Mouse (Mus musculus) ES-Bruce4 (cell line): ENCODE measurements at regions not wholly inside any gene's neighbourhood (a gene's known extent, or its start where the extent isn't known, plus 50 kb on each side); places are given as distances from the start of the nearest gene placed in this dataset.

Source experiments
- CTCF ChIP-seq: IDR thresholded peaks from one replicate; pipeline ENCODE4 v1.8.1; 2011; ENCODE audit warnings: low read depth, low read length
- EP300 ChIP-seq: IDR thresholded peaks from 2 replicates; pipeline ENCODE4 v1.6.1; 2011; ENCODE audit warnings: low read depth, low read length; ENCODE audit not compliant: insufficient read depth
- POLR2A ChIP-seq: IDR thresholded peaks from one replicate; pipeline ENCODE4 v1.8.1; 2011; ENCODE audit warnings: low read length; ENCODE audit not compliant: insufficient read depth

DNA sequence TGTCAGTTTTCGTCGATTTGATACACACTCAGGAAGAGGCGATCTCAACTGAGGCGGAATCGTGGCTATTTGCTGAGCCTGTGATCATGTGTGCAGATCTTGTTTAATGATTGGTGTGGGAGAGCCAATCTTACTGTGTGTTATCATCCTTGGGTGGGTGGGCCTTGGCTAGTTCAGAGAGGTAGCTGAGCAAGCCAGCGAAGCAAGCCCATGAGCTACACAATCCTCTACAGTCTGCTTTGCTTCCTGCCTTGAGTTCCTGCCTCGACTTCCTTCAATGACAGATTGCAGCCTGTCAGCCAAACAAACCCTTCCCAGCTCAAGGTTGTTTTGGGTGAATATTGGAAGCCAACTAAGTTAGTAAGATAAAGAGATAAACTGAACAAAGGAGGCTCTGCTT, 74.0 kb upstream of the Tsc22d1 start:
- no peak for TF ChIP-seq CTCF
- TF ChIP-seq POLR2A: no peak
- TF ChIP-seq EP300: no peak
